In the genomic region with DNA sequence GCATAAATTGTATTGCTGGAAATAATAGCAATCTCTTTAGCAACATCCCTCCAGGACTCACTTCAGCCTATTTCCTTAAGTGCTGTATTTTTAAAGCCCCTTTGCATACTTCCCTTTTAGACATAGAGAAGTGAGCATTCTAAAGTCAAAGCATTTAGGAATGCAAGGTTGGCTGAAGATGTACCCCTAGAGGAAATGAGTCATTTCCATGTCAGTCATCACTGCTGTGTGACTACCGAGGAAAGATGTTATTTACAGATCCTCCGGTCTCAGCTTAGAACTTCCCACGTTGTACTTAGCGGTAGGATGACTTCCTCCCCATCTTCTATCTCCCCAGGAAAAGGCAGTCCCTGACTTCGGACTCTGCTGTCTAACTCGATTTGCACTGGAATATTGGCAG, we compare ENCODE assay signal across 25 mouse cellular contexts.
DNase-seq lines count a peak whose midpoint lies in the region; ATAC-seq and TF ChIP-seq lines count a peak whose summit lies in the region.
"Had no signal": no experiment of that assay in that cellular context is flagged by ENCODE, and none has a peak within 500 bp of the region (broad histone marks: within the 10 kb centered on the region; RNA-seq: fewer than 3 reads in every experiment).

No protein-coding gene starts in this region.

- peaks cover 24% of the 10 kb centered on the region for H3K4me1 ChIP-seq in bone marrow macrophage, adult 2 months (ENCODE audit: control insufficient read depth, insufficient read depth, low read length)
- H3K4me1 ChIP-seq in hindbrain, embryonic 16.5 days (ENCODE audit: control insufficient read depth, insufficient read depth, low read depth, low read length) = no peaks in the 10 kb centered on the region
- H3K4me1 ChIP-seq in stomach, postnatal 0 days (replicated peaks; ENCODE audit: control insufficient read depth, insufficient read depth) = no peaks in the 10 kb centered on the region
- H3K4me1 ChIP-seq: embryonic facial prominence, embryonic 13.5 days; forebrain, embryonic 10.5 days; forebrain, embryonic 13.5 days; hindbrain, embryonic 12.5 days; hindbrain, embryonic 15.5 days; intestine, embryonic 15.5 days had no signal

- H3K9me3 ChIP-seq in hindbrain, embryonic 16.5 days (ENCODE audit: control insufficient read depth, low read length) = no peaks in the 10 kb centered on the region
- H3K9me3 ChIP-seq in stomach, postnatal 0 days (ENCODE audit: control insufficient read depth, low read length) = no peaks in the 10 kb centered on the region
- H3K9me3 ChIP-seq: embryonic facial prominence, embryonic 13.5 days; forebrain, embryonic 10.5 days; forebrain, embryonic 13.5 days; hindbrain, embryonic 12.5 days; hindbrain, embryonic 15.5 days; intestine, embryonic 15.5 days had no signal

- WGBS in hindbrain, embryonic 16.5 days = 80% methylated on average over 6 of the region's 6 CpGs
- WGBS in stomach, postnatal 0 days = 73% methylated on average over 6 of the region's 6 CpGs

- TF ChIP-seq POLR2A in bone marrow macrophage, adult 2 months (IDR thresholded peaks at IDR 0.05; ENCODE audit: borderline replicate concordance, low read depth, low read length) = no peak

- no peak overlapping the region for H3K9ac ChIP-seq in hindbrain, embryonic 16.5 days (ENCODE audit: low read depth, low read length)
- no peak overlapping the region for H3K9ac ChIP-seq in stomach, postnatal 0 days (ENCODE audit: low read length)
- H3K9ac ChIP-seq: embryonic facial prominence, embryonic 13.5 days; forebrain, embryonic 13.5 days; hindbrain, embryonic 12.5 days; hindbrain, embryonic 15.5 days; intestine, embryonic 15.5 days had no signal

- no peaks in the 10 kb centered on the region for H3K36me3 ChIP-seq in hindbrain, embryonic 16.5 days (ENCODE audit: control insufficient read depth, insufficient read depth, low read length)
- H3K36me3 ChIP-seq in stomach, postnatal 0 days (ENCODE audit: control insufficient read depth, insufficient read depth, low read length) = no peaks in the 10 kb centered on the region
- H3K36me3 ChIP-seq: embryonic facial prominence, embryonic 13.5 days; forebrain, embryonic 10.5 days; hindbrain, embryonic 12.5 days; hindbrain, embryonic 15.5 days; intestine, embryonic 15.5 days had no signal

- TF ChIP-seq EP300 in stomach, postnatal 0 days (optimal IDR thresholded peaks at IDR 0.05) = no peak

- H3K27ac ChIP-seq in bone marrow macrophage, adult 2 months (ENCODE audit: insufficient read depth, low read depth, low read length) = peak overlapping the region; percentile 58
- no peak overlapping the region for H3K27ac ChIP-seq in hindbrain, embryonic 16.5 days (ENCODE audit: low read depth, low read length)
- H3K27ac ChIP-seq in stomach, postnatal 0 days (replicated peaks) = no peak overlapping the region
- H3K27ac ChIP-seq: embryonic facial prominence, embryonic 13.5 days; forebrain, embryonic 10.5 days; forebrain, embryonic 13.5 days; hindbrain, embryonic 12.5 days; hindbrain, embryonic 15.5 days; intestine, embryonic 15.5 days had no signal

- peak; percentile 52; the same call in 1 of the 2 replicates for ATAC-seq in common myeloid progenitor, adult 5-6 weeks (replicated peaks; ENCODE audit: low read depth, poor library complexity, severe bottlenecking)
- ATAC-seq in hindbrain, embryonic 16.5 days = no peak
- no peak for ATAC-seq in stomach, postnatal 0 days (ENCODE audit: low FRiP score, low TSS enrichment)
- ATAC-seq: activated CD4-positive, CD25-positive, alpha-beta regulatory T cell, adult 4 months; forebrain, embryonic 13.5 days; forebrain, embryonic 16.5 days; intestine, embryonic 15.5 days had no signal

- DNase-seq in 3T3-L1 (ENCODE audit: low read depth, low spot score) (peak; percentile 3), 416B (ENCODE audit: low read depth) (peak; percentile 17)
- DNase-seq in adrenal gland, adult 8-10 months = no peak
- DNase-seq in stomach, postnatal 0 days (ENCODE audit: low spot score) = no peak
- DNase-seq in spleen, postnatal 36 days (ENCODE audit: low spot score in 2 of 2) = no peak
- DNase-seq: adrenal gland, postnatal 10 days; adrenal gland, postnatal 36 days; cerebellum, adult 18-20 months; cerebellum, adult 9-10 months; cerebellum, postnatal 14 days; gastrocnemius, postnatal 36 days; heart, adult 11 months; kidney, adult 11 months had no signal

- no peak for TF ChIP-seq CTCF in bone marrow macrophage, adult 2 months (IDR thresholded peaks at IDR 0.05; ENCODE audit: low read depth, low read length)
- TF ChIP-seq CTCF in stomach, postnatal 0 days (IDR thresholded peaks at IDR 0.05; ENCODE audit: low read depth) = no peak

- no peak overlapping the region; the same call in 1 of the 2 replicates for H3K4me3 ChIP-seq in bone marrow macrophage, adult 2 months (ENCODE audit: insufficient read depth, low read length)
- no peak overlapping the region for H3K4me3 ChIP-seq in hindbrain, embryonic 16.5 days (ENCODE audit: low read length)
- no peak overlapping the region for H3K4me3 ChIP-seq in stomach, postnatal 0 days (ENCODE audit: low read depth, low read length)
- H3K4me3 ChIP-seq: embryonic facial prominence, embryonic 13.5 days; forebrain, embryonic 10.5 days; forebrain, embryonic 13.5 days; hindbrain, embryonic 12.5 days; hindbrain, embryonic 15.5 days; intestine, embryonic 15.5 days had no signal

- H3K4me2 ChIP-seq in hindbrain, embryonic 16.5 days (ENCODE audit: low read length) = no peak overlapping the region
- no peak overlapping the region for H3K4me2 ChIP-seq in stomach, postnatal 0 days (replicated peaks; ENCODE audit: low read depth)
- H3K4me2 ChIP-seq: embryonic facial prominence, embryonic 13.5 days; forebrain, embryonic 13.5 days; heart, embryonic 11.5 days; hindbrain, embryonic 12.5 days; hindbrain, embryonic 15.5 days; intestine, embryonic 15.5 days had no signal

- H3K27me3 ChIP-seq in hindbrain, embryonic 16.5 days (replicated peaks; ENCODE audit: control insufficient read depth, insufficient read depth, low read length) = no peaks in the 10 kb centered on the region
- no peaks in the 10 kb centered on the region for H3K27me3 ChIP-seq in stomach, postnatal 0 days (ENCODE audit: control insufficient read depth, insufficient read depth, low read length)
- H3K27me3 ChIP-seq: embryonic facial prominence, embryonic 13.5 days; forebrain, embryonic 13.5 days; hindbrain, embryonic 12.5 days; hindbrain, embryonic 15.5 days; intestine, embryonic 15.5 days had no signal

Comparison
In these comparisons a context has a peak if more than half of its experiments do, and no peak if none do; other contexts are left out.
1. DNase-seq: peak in 3T3-L1 (single experiment) and 416B (single experiment); none in adrenal gland, adult 8-10 months (single experiment), stomach, postnatal 0 days (single experiment) and spleen, postnatal 36 days (0 of 2).